Mouse (Mus musculus): Measurements from ENCODE around the gene Tlr13. TPM values are rescaled to one million over a fixed set of nuclear protein-coding genes. Genes with fewer than 3 reads are reported as not detected.
"Not testable (repeated sequence)": the region's sequence is repeated elsewhere in the genome, so short reads cannot be mapped to it uniquely, and the experiment has no call there.

Gene Tlr13
- polyA plus RNA-seq, 1 experiment from 2014 or later = 0.09 TPM

- Histone ChIP-seq H3K27me3 (no peaks in the 10 kb centered on the region), H3K4me2 (peak overlapping the region; percentile 70), H3K4me3 (peak overlapping the region; percentile 54), H3K4me1 (peaks cover 23% of the 10 kb centered on the region), H3K9ac (peak overlapping the region; percentile 73), H3K9me3 (replicated peaks) (no peaks in the 10 kb centered on the region), H3K36me3 (ENCODE audit: poor library complexity, severe bottlenecking) (no peaks in the 10 kb centered on the region), H3K27ac (peak overlapping the region; percentile 44; the same call in 1 of the 2 replicates)
- WGBS = 13% methylated on average over 12 of the region's 12 CpGs
- no peak for ATAC-seq
Measured at GRCm38 (mm10) chrX:106187737-106188136, 44.7 kb downstream of the Tlr13 start.

GRCm38 (mm10) chrX:106189356-106189755 lies 46.4 kb downstream of the Tlr13 start:
- ATAC-seq = no peak
- Histone ChIP-seq H3K4me2 (peak overlapping the region; percentile 70), H3K9ac (no peak overlapping the region), H3K36me3 (ENCODE audit: poor library complexity, severe bottlenecking) (no peaks in the 10 kb centered on the region), H3K27me3 (no peaks in the 10 kb centered on the region), H3K4me1 (peaks cover 23% of the 10 kb centered on the region), H3K27ac (peak overlapping the region; percentile 54), H3K4me3 (peak overlapping the region; percentile 54), H3K9me3 (replicated peaks) (no peaks in the 10 kb centered on the region)
- 62% methylated on average over 5 of the region's 5 CpGs for WGBS

GRCm38 (mm10) chrX:106190091-106190490 lies 47.1 kb downstream of the Tlr13 start:
- 44% methylated on average over 4 of the region's 4 CpGs for WGBS
- no peak for ATAC-seq
- Histone ChIP-seq H3K27ac (no peak overlapping the region), H3K4me1 (peaks cover 23% of the 10 kb centered on the region), H3K27me3 (no peaks in the 10 kb centered on the region), H3K9ac (no peak overlapping the region), H3K4me3 (peak overlapping the region; percentile 54; the same call in 1 of the 2 replicates), H3K9me3 (replicated peaks) (no peaks in the 10 kb centered on the region), H3K4me2 (peak overlapping the region; percentile 70), H3K36me3 (ENCODE audit: poor library complexity, severe bottlenecking) (peaks cover 3% of the 10 kb centered on the region; the same call in 1 of the 2 replicates)

- H3K27ac ChIP-seq; H3K4me3 ChIP-seq; H3K4me2 ChIP-seq; H3K9ac ChIP-seq; H3K9me3 ChIP-seq (replicated peaks); H3K4me1 ChIP-seq; H3K27me3 ChIP-seq; ATAC-seq: not testable (repeated sequence)
- 90% methylated on average over 6 of the region's 6 CpGs for WGBS
- peaks cover 34% of the 10 kb centered on the region for H3K36me3 ChIP-seq (ENCODE audit: poor library complexity, severe bottlenecking)
Measured at GRCm38 (mm10) chrX:106194361-106194760, 51.4 kb downstream of the Tlr13 start.

DNA sequence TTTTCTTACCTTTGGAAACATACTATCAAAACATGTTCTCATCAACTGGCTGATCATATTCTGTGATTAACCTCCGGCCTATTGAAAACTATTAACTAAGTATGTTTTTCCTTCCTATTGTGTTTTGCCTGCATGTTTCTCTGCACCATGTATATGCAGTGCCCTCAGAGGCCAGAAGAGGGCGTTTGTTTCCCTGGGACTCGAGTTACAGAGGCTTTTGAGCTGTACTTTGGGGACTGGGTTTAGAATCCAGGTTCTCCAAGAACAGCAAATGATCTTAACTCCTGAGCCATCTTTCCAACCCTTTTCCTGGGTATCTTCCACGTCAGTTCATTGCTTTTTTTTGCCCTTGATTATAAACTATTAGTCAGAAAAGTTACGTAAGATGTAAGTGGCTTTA lies 54.3 kb downstream of the Tlr13 start:
- H3K9ac ChIP-seq = no peak overlapping the region
- no peaks in the 10 kb centered on the region for H3K27me3 ChIP-seq
- no peaks in the 10 kb centered on the region for H3K4me1 ChIP-seq
- no peak overlapping the region for H3K27ac ChIP-seq
- no peak overlapping the region for H3K4me2 ChIP-seq
- WGBS = 67% methylated on average over 5 of the region's 5 CpGs
- H3K9me3 ChIP-seq (replicated peaks) = no peaks in the 10 kb centered on the region
- no peak overlapping the region for H3K4me3 ChIP-seq
- peaks cover 57% of the 10 kb centered on the region for H3K36me3 ChIP-seq (ENCODE audit: poor library complexity, severe bottlenecking)
- ATAC-seq = no peak

DNA sequence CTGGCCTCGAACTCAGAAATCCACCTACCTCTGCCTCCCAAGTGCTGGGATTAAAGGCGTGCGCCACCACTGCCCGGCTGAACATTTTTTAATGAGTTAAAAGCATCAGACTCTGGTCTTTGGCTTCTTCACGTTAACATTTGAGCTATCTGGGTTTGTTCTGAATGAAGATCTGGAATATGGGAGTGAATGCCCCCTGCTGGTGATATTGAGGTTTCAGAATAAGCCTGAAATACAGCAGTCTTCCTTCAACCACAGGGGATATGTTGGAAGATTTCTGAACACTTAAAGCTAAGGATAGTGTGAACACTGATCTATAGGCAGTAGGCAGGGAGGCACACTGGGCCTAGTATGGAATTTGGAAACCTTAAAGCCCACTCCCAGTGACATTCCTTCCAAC lies 55.9 kb downstream of the Tlr13 start:
- no peak overlapping the region for H3K4me3 ChIP-seq
- H3K9me3 ChIP-seq (replicated peaks) = no peaks in the 10 kb centered on the region
- no peak for ATAC-seq
- no peaks in the 10 kb centered on the region for H3K4me1 ChIP-seq
- no peak overlapping the region for H3K27ac ChIP-seq
- no peak overlapping the region for H3K4me2 ChIP-seq
- peaks cover 66% of the 10 kb centered on the region for H3K36me3 ChIP-seq (ENCODE audit: poor library complexity, severe bottlenecking)
- H3K27me3 ChIP-seq = no peaks in the 10 kb centered on the region
- WGBS = 86% methylated on average over 5 of the region's 5 CpGs
- no peak overlapping the region for H3K9ac ChIP-seq

- no peaks in the 10 kb centered on the region for H3K36me3 ChIP-seq (ENCODE audit: poor library complexity, severe bottlenecking)
- H3K9me3 ChIP-seq (replicated peaks) = no peaks in the 10 kb centered on the region
- no peak overlapping the region for H3K4me2 ChIP-seq
- no peak overlapping the region for H3K9ac ChIP-seq
- H3K27me3 ChIP-seq = no peaks in the 10 kb centered on the region
- ATAC-seq = no peak
- 79% methylated on average over 2 of the region's 2 CpGs for WGBS
- no peak overlapping the region for H3K27ac ChIP-seq
- no peaks in the 10 kb centered on the region for H3K4me1 ChIP-seq
- H3K4me3 ChIP-seq = no peak overlapping the region
Measured at GRCm38 (mm10) chrX:106209100-106209499, 66.1 kb downstream of the Tlr13 start.

Other genes with a start within 250 kb of the Tlr13 start
- 268 and 271 TPM in 2 replicates for gene Atrx, start 213.8 kb upstream of the Tlr13 start, polyA plus RNA-seq (2015; fragmentation: Nextera tagmentation; extraction: Ambion mirVana)
- gene Magt1, start 131.3 kb upstream of the Tlr13 start, polyA plus RNA-seq (2015; fragmentation: Nextera tagmentation; extraction: Ambion mirVana) = 27.0 and 29.4 TPM in 2 replicates
- gene Cox7b, start 127.5 kb upstream of the Tlr13 start, polyA plus RNA-seq (2015; fragmentation: Nextera tagmentation; extraction: Ambion mirVana) = 331 and 363 TPM in 2 replicates
- gene Atp7a, start 115.9 kb upstream of the Tlr13 start, polyA plus RNA-seq (2015; fragmentation: Nextera tagmentation; extraction: Ambion mirVana) = 16.4 and 17.3 TPM in 2 replicates
- gene Pgk1, start 43.9 kb downstream of the Tlr13 start, polyA plus RNA-seq (2015; fragmentation: Nextera tagmentation; extraction: Ambion mirVana) = 346 and 364 TPM in 2 replicates
- 13.3 and 14.8 TPM in 2 replicates for gene Taf9b, start 78.0 kb downstream of the Tlr13 start, polyA plus RNA-seq (2015; fragmentation: Nextera tagmentation; extraction: Ambion mirVana)
- gene Fnd3c2, start 112.2 kb downstream of the Tlr13 start, polyA plus RNA-seq (2015; fragmentation: Nextera tagmentation; extraction: Ambion mirVana) = not detected in 2 replicates